Mouse (Mus musculus): ENCODE data around the gene Vps45.
A peak's percentile ranks its signal among the peaks of the same experiment; 100 is the strongest.

Gene Vps45

GRCm38 (mm10) chr3:95950763-95951551, 107.3 kb downstream of the Vps45 start:
- TF ChIP-seq NANOG (IDR thresholded peaks at IDR 0.05; ENCODE audit: borderline replicate concordance, low read length) (no peak), CTCF (conservative IDR thresholded peaks at IDR 0.05; ENCODE audit: low read length) (no peak)
- H3K9me3 ChIP-seq (ENCODE audit: low read length): peaks cover 9% of the 10 kb centered on the region

More at GRCm38 (mm10) chr3:95950763-95951551, 107.3 kb downstream of the Vps45 start:
- Histone ChIP-seq H3K36me3 (ENCODE audit: insufficient read depth, low read length) (peaks cover 27% of the 10 kb centered on the region), H3K27me3 (ENCODE audit: insufficient read depth, low read length) (no peaks in the 10 kb centered on the region), H3K4me1 (replicated peaks; ENCODE audit: low read depth, low read length) (peaks cover 32% of the 10 kb centered on the region), H3K4me3 (replicated peaks; ENCODE audit: low read length) (peak overlapping the region; percentile 77)

All from E14TG2a.4 (cell line).